ENCODE assay signal across 8 mouse cellular contexts in genomic region chr3:88502641-88503504, GRCm38 (mm10). TPM values are rescaled to one million over a fixed set of nuclear protein-coding genes. Genes with fewer than 3 reads are reported as not detected.
DNase-seq lines count a peak whose midpoint lies in the region; ATAC-seq lines count a peak whose summit lies in the region.

No protein-coding gene starts in this region.

- no peaks in the 10 kb centered on the region for H3K9me3 ChIP-seq in hindbrain, embryonic 15.5 days

- no peaks in the 10 kb centered on the region for H3K36me3 ChIP-seq in hindbrain, embryonic 15.5 days

- H3K4me1 ChIP-seq in hindbrain, embryonic 15.5 days (replicated peaks): peaks cover 31% of the 10 kb centered on the region

- peak overlapping the region; percentile 95 for H3K9ac ChIP-seq in hindbrain, embryonic 15.5 days

- peak; percentile 93 to 94 for DNase-seq in adrenal gland, adult 18-20 months (ENCODE audit: low spot score in 2 of 2)
- peak; percentile 71 to 75 for DNase-seq in cerebellum, postnatal 4 days (ENCODE audit: low spot score in 2 of 2)
- DNase-seq in gastrocnemius, adult 18-20 months (ENCODE audit: low spot score): peak; percentile 96
- DNase-seq in left cerebral cortex, adult 11 months (ENCODE audit: low spot score): peak; percentile 86
- peak; percentile 94 for DNase-seq in lung, postnatal 25 days (ENCODE audit: low spot score)
- peak; percentile 94 for DNase-seq in right cerebral cortex, adult 18-20 months
- DNase-seq in urinary bladder, postnatal 4 days (ENCODE audit: low spot score in 2 of 2): peak; percentile 89 to 91

- peak overlapping the region; percentile 98 for H3K4me2 ChIP-seq in hindbrain, embryonic 15.5 days

- 2% methylated on average over 55 of the region's 55 CpGs for WGBS in hindbrain, embryonic 15.5 days

- H3K27ac ChIP-seq in hindbrain, embryonic 15.5 days (replicated peaks): peak overlapping the region; percentile 85

- H3K4me3 ChIP-seq in hindbrain, embryonic 15.5 days: peak overlapping the region; percentile 95

- ATAC-seq in hindbrain, embryonic 15.5 days (ENCODE audit: low FRiP score, low read depth): peak; percentile 92

- H3K27me3 ChIP-seq in hindbrain, embryonic 15.5 days: no peaks in the 10 kb centered on the region

RNA-seq across cellular contexts. Expression of gene Lmna, which starts 6.9 kb away (rescaled TPM):
- 100 to 1,000 TPM; 106 to 137 TPM for total RNA-seq in adrenal gland, adult 18-20 months (2021)
- total RNA-seq in gastrocnemius, adult 18-20 months (2021): 10 to 100 TPM; 68.3 to 89.6 TPM
- 52.2 and 53.4 TPM in 2 replicates for polyA plus RNA-seq in hindbrain, embryonic 15.5 days (2015; fragmentation: Nextera tagmentation; extraction: Ambion mirVana)

RNA-seq across cellular contexts. Expression of gene Mex3a, which starts 29.3 kb away (rescaled TPM):
- total RNA-seq in adrenal gland, adult 18-20 months (2021): 1 to 10 TPM; 2.6 to 3.3 TPM
- under 1 TPM; 0.17 to 0.18 TPM for total RNA-seq in gastrocnemius, adult 18-20 months (2021)
- 26.4 and 28.6 TPM in 2 replicates for polyA plus RNA-seq in hindbrain, embryonic 15.5 days (2015; fragmentation: Nextera tagmentation; extraction: Ambion mirVana)

RNA-seq across cellular contexts. Expression of gene Sema4a, which starts 41.9 kb away (rescaled TPM):
- 10 to 100 TPM; 12.6 to 23.6 TPM for total RNA-seq in adrenal gland, adult 18-20 months (2021)
- total RNA-seq in gastrocnemius, adult 18-20 months (2021): 1 to 10 TPM; 1.4 to 2.0 TPM
- 30.4 and 30.5 TPM in 2 replicates for polyA plus RNA-seq in hindbrain, embryonic 15.5 days (2015; fragmentation: Nextera tagmentation; extraction: Ambion mirVana)

RNA-seq across cellular contexts. Expression of gene Rab25, which starts 45.2 kb away (rescaled TPM):
- total RNA-seq in adrenal gland, adult 18-20 months (2021): not detected
- total RNA-seq in gastrocnemius, adult 18-20 months (2021): not detected
- polyA plus RNA-seq in hindbrain, embryonic 15.5 days (2015; fragmentation: Nextera tagmentation; extraction: Ambion mirVana): 0.23 TPM in 1 of 2 replicates, not detected in the other

RNA-seq across cellular contexts. Expression of gene Lamtor2, which starts 50.0 kb away (rescaled TPM):
- total RNA-seq in adrenal gland, adult 18-20 months (2021): 100 to 1,000 TPM; 156 to 164 TPM
- 10 to 100 TPM; 90.8 to 95.9 TPM for total RNA-seq in gastrocnemius, adult 18-20 months (2021)
- 201 and 205 TPM in 2 replicates for polyA plus RNA-seq in hindbrain, embryonic 15.5 days (2015; fragmentation: Nextera tagmentation; extraction: Ambion mirVana)

Comparison
In these comparisons a context has a peak if more than half of its experiments do, and no peak if none do; other contexts are left out.
1. Peak in every context shown above with its lines: DNase-seq, ATAC-seq, H3K4me3 ChIP-seq and H3K27ac ChIP-seq.
2. RNA of gene Sema4a, which starts 41.9 kb away (total RNA-seq): 12.6 to 23.6 TPM in adrenal gland, adult 18-20 months; 1.4 to 2.0 TPM in gastrocnemius, adult 18-20 months; every median in the first group is over 4 times any median in the second.